In genomic region chr5:21785053-21785452, GRCm38 (mm10) we compare ENCODE assay signal across 8 mouse cellular contexts. TPM values are rescaled to one million over a fixed set of nuclear protein-coding genes. Genes with fewer than 3 reads are reported as not detected.
DNase-seq lines count a peak whose midpoint lies in the region; ATAC-seq and TF ChIP-seq lines count a peak whose summit lies in the region.

Gene Dnajc2, minus strand, starts transcription at chr5:21785251.
Gene Psmc2, plus strand, starts transcription at chr5:21785283.

- H3K27ac ChIP-seq in embryonic facial prominence, embryonic 14.5 days (replicated peaks; ENCODE audit: low read depth, low read length) = peak within 1 kb of the TSS; percentile 85
- H3K27ac ChIP-seq in heart, adult 2 months = peak within 1 kb of the TSS; percentile 89
- peak within 1 kb of the TSS; percentile 83; the same call in 1 of the 2 replicates for H3K27ac ChIP-seq in limb, embryonic 13.5 days
- H3K27ac ChIP-seq in midbrain, embryonic 16.5 days (ENCODE audit: low read length) = peak within 1 kb of the TSS; percentile 73

- H3K4me3 ChIP-seq in embryonic facial prominence, embryonic 14.5 days (ENCODE audit: low read depth, low read length) = peak within 1 kb of the TSS; percentile 91
- peak within 1 kb of the TSS; percentile 98 for H3K4me3 ChIP-seq in heart, adult 2 months
- peak within 1 kb of the TSS; percentile 97 for H3K4me3 ChIP-seq in limb, embryonic 13.5 days
- H3K4me3 ChIP-seq in midbrain, embryonic 16.5 days (ENCODE audit: low read depth, low read length) = peak within 1 kb of the TSS; percentile 85

- ATAC-seq in embryonic facial prominence, embryonic 14.5 days (ENCODE audit: low read depth) = peak; percentile 95
- peak; percentile 95 for ATAC-seq in limb, embryonic 13.5 days (ENCODE audit: low FRiP score, low read depth)
- ATAC-seq in midbrain, embryonic 16.5 days = peak; percentile 97

- intact Hi-C loops in heart, adult 2 months (cut with DNase I) = loop anchor here (1.0 to 5.0 kb wide), 2 partner anchors 48 to 138 kb away; partner anchors contain the start of genes Armc10, Fbxl13 and Pmpcb

- H3K79me2 ChIP-seq in heart, adult 2 months (replicated peaks; ENCODE audit: control insufficient read depth, insufficient read depth, low read length) = no peaks in the 10 kb centered on the region

- TF ChIP-seq EP300 in heart, adult 2 months (IDR thresholded peaks at IDR 0.05; ENCODE audit: insufficient read depth, low read depth, low read length) = 0 out of 2 replicates have a peak, but pooled peaks have one; percentile 21

- peak within 1 kb of the TSS; percentile 84 for H3K4me2 ChIP-seq in embryonic facial prominence, embryonic 14.5 days (ENCODE audit: low read depth, low read length)
- peak within 1 kb of the TSS; percentile 93 for H3K4me2 ChIP-seq in limb, embryonic 13.5 days (replicated peaks)
- peak within 1 kb of the TSS; percentile 95 for H3K4me2 ChIP-seq in midbrain, embryonic 16.5 days (ENCODE audit: low read length)

- no peaks in the 10 kb centered on the region for H3K9me3 ChIP-seq in embryonic facial prominence, embryonic 14.5 days (ENCODE audit: control insufficient read depth, low read length)
- H3K9me3 ChIP-seq in limb, embryonic 13.5 days = no peaks in the 10 kb centered on the region
- no peaks in the 10 kb centered on the region for H3K9me3 ChIP-seq in midbrain, embryonic 16.5 days (replicated peaks; ENCODE audit: control insufficient read depth, low read length, poor library complexity, severe bottlenecking)

- peak within 1 kb of the TSS; percentile 85 for H3K9ac ChIP-seq in embryonic facial prominence, embryonic 14.5 days (ENCODE audit: low read depth, low read length)
- H3K9ac ChIP-seq in heart, adult 2 months (ENCODE audit: low read depth, low read length) = peak within 1 kb of the TSS; percentile 82
- peak within 1 kb of the TSS; percentile 83 for H3K9ac ChIP-seq in limb, embryonic 13.5 days
- H3K9ac ChIP-seq in midbrain, embryonic 16.5 days (ENCODE audit: low read depth, low read length) = peak within 1 kb of the TSS; percentile 80

- peaks cover 13% of the 10 kb centered on the region for H3K4me1 ChIP-seq in embryonic facial prominence, embryonic 14.5 days (ENCODE audit: control insufficient read depth, insufficient read depth, low read length)
- H3K4me1 ChIP-seq in heart, adult 2 months (ENCODE audit: control insufficient read depth, insufficient read depth, low read length) = peaks cover 6% of the 10 kb centered on the region
- peaks cover 18% of the 10 kb centered on the region for H3K4me1 ChIP-seq in limb, embryonic 13.5 days
- H3K4me1 ChIP-seq in midbrain, embryonic 16.5 days (ENCODE audit: control insufficient read depth, insufficient read depth, low read length) = peaks cover 33% of the 10 kb centered on the region

- peaks cover 30% of the 10 kb centered on the region for H3K36me3 ChIP-seq in embryonic facial prominence, embryonic 14.5 days (ENCODE audit: control insufficient read depth, insufficient read depth, low read length)
- peaks cover 21% of the 10 kb centered on the region for H3K36me3 ChIP-seq in heart, adult 2 months (ENCODE audit: control insufficient read depth, insufficient read depth, low read length)
- H3K36me3 ChIP-seq in limb, embryonic 13.5 days = peaks cover 30% of the 10 kb centered on the region
- peaks cover 19% of the 10 kb centered on the region for H3K36me3 ChIP-seq in midbrain, embryonic 16.5 days (ENCODE audit: control insufficient read depth, insufficient read depth, low read length)

- peak; percentile 87 for DNase-seq in 3T3-L1 (ENCODE audit: low read depth, low spot score)
- DNase-seq in adrenal gland, postnatal 4 days (ENCODE audit: low spot score in 2 of 2) = peak; percentile 72 to 79
- DNase-seq in embryonic facial prominence, embryonic 14.5 days (ENCODE audit: low spot score) = peak; percentile 95
- DNase-seq in heart, adult 2 months = peak; percentile 89 to 91
- peak; percentile 89 to 91 for DNase-seq in kidney, adult 8-10 months
- DNase-seq in spleen, postnatal 10 days (ENCODE audit: low spot score in 2 of 2) = peak; percentile 82 to 91

- no peak; the same call in 1 of the 2 replicates for TF ChIP-seq POLR2A in heart, adult 2 months (IDR thresholded peaks at IDR 0.05; ENCODE audit: insufficient read depth, low read depth, low read length)

- no peak for TF ChIP-seq CTCF in heart, adult 2 months (IDR thresholded peaks at IDR 0.05)

- WGBS in embryonic facial prominence, embryonic 14.5 days = under 1% methylated on average over 21 of the region's 37 CpGs
- under 1% methylated on average over 37 of the region's 37 CpGs for WGBS in heart, adult 2 months
- under 1% methylated on average over 37 of the region's 37 CpGs for WGBS in limb, embryonic 13.5 days
- 0% methylated on average over 37 of the region's 37 CpGs for WGBS in midbrain, embryonic 16.5 days

- no peaks in the 10 kb centered on the region for H3K27me3 ChIP-seq in embryonic facial prominence, embryonic 14.5 days (replicated peaks; ENCODE audit: control insufficient read depth, insufficient read depth, low read length)
- no peaks in the 10 kb centered on the region for H3K27me3 ChIP-seq in heart, adult 2 months (ENCODE audit: control insufficient read depth, insufficient read depth, low read length)
- H3K27me3 ChIP-seq in limb, embryonic 13.5 days = no peaks in the 10 kb centered on the region
- H3K27me3 ChIP-seq in midbrain, embryonic 16.5 days (ENCODE audit: control insufficient read depth, insufficient read depth, low read depth, low read length) = no peaks in the 10 kb centered on the region

RNA-seq across cellular contexts. Expression of gene Dnajc2, which starts in this region (rescaled TPM):
- total RNA-seq in adrenal gland, postnatal 4 days (2021) = 10 to 100 TPM; 31.4 to 41.3 TPM
- 56.4 and 59.2 TPM in 2 replicates for polyA plus RNA-seq in embryonic facial prominence, embryonic 14.5 days (2014; fragmentation: Nextera tagmentation; extraction: Ambion mirVana)
- total RNA-seq in heart, adult 2 months (2021) = 10 to 100 TPM; 20.9 to 21.5 TPM
- 4.1 and 4.9 TPM in 2 replicates for polyA plus RNA-seq in heart, adult 2 months (2012; rRNA removed)
- 67.5 and 73.5 TPM in 2 replicates for polyA plus RNA-seq in limb, embryonic 13.5 days (2015; fragmentation: Nextera tagmentation; extraction: Ambion mirVana)
- polyA plus RNA-seq in midbrain, embryonic 16.5 days (2015; fragmentation: Nextera tagmentation; extraction: Ambion mirVana) = 67.6 and 71.6 TPM in 2 replicates

RNA-seq across cellular contexts. Expression of gene Psmc2, which starts in this region (rescaled TPM):
- total RNA-seq in adrenal gland, postnatal 4 days (2021) = 100 to 1,000 TPM; 126 to 130 TPM
- polyA plus RNA-seq in embryonic facial prominence, embryonic 14.5 days (2014; fragmentation: Nextera tagmentation; extraction: Ambion mirVana) = 161 and 183 TPM in 2 replicates
- total RNA-seq in heart, adult 2 months (2021) = 10 to 100 TPM; 87.3 to 97.5 TPM
- polyA plus RNA-seq in heart, adult 2 months (2012; rRNA removed) = 33.7 and 57.6 TPM in 2 replicates
- polyA plus RNA-seq in limb, embryonic 13.5 days (2015; fragmentation: Nextera tagmentation; extraction: Ambion mirVana) = 192 and 201 TPM in 2 replicates
- polyA plus RNA-seq in midbrain, embryonic 16.5 days (2015; fragmentation: Nextera tagmentation; extraction: Ambion mirVana) = 187 and 192 TPM in 2 replicates

Comparison
In these comparisons a context has a peak if more than half of its experiments do, and no peak if none do; other contexts are left out.
1. Peak in every context shown above with its lines: DNase-seq, ATAC-seq, H3K4me3 ChIP-seq and H3K27ac ChIP-seq.